Mouse (Mus musculus): ENCODE measurements at regions not wholly inside any gene's neighbourhood (a gene's known extent, or its start where the extent isn't known, plus 50 kb on each side); places are given as distances from the start of the nearest gene placed in this dataset.

DNA sequence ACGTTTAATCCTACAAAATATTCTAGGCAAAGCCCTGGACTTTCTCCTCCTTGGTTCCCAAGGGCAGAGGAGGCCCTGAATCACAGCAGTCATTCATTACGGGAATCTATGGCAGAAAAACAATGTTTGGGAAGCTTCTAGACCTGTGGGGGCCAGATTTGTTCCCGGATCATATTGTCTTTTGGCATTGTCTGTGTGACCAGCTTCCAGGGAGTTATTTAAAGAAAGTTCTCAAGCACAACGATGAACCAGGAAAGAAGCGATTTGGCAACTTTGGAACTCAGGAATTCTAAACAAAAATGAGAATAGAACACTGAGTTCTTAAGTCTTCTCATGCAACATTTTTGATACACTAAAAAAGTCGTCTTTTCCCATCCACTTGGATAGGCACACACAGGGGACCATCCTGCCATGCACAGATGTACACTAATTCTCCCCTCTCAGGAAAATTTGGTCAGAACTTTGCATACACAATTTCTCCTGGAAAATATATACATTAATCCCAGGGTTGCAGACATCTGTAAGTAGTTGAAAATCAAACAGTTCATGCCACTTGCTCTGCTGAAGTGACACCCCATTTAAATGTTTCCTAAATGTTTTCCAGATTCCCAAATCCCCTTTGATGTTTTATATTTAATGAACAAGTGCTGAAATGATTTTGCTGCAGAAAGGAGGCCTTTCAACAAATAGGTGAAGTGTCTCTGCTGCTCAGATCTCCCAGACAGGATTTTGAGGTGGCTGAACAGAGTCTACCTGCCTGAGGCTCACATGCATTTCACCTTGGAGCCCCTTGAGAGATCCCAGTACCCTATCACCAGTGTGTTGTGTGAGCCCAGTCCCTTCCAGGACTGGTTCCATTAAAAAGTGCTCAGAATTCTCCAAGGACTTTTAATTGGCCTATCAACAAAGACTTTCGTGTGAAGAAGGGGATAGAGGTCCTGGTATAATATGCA is 548.9 kb upstream of the Nrp1 start:
- DNase-seq (ENCODE audit: low spot score in 2 of 2): peak in 1 of 2 experiments; percentile 35

DNA sequence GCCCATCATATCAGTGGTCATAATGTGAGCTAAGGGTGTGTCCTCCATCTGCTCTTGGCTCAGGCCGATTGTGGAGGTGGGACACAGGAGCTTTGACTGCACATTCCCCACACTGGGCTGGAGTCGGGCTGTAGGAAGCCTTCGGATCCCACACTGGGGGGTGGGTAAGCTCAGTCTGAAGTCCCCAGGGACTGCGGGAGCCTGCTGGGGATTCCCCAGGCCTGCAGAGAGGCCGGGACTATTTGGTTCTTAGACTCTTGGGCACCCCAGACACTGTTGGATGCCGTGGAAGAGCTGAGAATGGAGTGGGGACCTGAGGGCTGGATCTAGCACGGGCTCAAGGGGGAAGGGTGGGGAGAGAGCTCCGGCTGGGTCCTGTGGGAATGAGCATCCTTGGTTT is 547.1 kb upstream of the Nrp1 start:
- no peak for DNase-seq (ENCODE audit: low spot score in 2 of 2)

DNA sequence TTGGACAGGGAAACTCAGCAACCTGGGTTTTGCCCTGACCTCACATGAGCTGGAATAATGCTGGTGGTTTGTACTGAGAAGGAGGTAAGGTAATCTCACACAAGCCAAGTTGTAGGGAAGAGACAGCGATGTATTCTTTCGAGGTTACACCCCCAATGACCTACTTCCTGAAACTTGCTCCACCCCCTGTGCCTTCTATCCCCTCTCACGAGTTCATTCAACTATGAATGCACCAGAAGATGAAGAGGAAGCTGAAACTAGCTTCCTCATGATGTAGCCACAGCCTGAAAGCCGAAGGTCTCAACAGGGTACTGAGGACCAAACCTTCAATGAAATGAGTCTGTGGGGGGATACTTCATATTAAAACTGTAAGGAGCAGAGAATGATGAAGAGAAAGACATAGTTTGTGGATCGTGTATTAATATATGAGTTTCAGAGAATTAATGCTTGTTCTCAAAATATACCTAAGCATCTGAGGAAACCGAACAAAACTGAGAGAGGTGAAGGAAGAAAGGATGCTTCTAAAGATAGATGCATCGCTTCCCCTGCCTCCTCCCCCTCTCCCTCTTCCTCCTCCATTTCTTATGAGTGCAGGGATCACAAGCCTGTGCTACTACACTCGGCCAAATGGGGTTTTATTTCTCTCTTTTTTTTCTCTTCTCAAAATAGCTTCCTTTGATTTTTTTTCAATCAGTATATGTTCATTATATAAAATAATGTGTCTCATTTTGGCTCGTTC is 543.5 kb upstream of the Nrp1 start:
- no peak for DNase-seq (ENCODE audit: low spot score in 2 of 2)

DNA sequence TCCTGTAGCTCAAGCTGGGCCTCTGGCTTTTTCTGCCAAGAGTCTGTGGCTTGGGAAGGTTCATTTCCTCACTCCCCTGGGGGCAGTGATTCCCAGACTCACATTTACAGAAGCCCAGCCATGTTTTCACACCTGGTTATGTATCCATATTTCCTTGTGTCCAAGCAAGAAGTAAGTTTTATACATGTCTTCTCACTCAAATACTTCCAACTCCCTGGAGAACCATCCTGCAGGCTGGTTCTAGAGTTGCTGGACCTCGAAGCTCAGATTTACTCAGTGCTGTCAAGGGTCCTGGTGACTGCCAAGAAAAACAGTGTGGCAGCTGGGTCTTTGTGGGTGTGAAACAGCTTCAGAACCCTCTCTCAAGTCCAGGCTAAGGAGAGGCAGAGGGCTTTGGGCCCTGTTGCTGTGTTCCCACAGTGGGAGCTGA is 537.6 kb upstream of the Nrp1 start:
- no peak for DNase-seq (ENCODE audit: low spot score in 2 of 2)

DNA sequence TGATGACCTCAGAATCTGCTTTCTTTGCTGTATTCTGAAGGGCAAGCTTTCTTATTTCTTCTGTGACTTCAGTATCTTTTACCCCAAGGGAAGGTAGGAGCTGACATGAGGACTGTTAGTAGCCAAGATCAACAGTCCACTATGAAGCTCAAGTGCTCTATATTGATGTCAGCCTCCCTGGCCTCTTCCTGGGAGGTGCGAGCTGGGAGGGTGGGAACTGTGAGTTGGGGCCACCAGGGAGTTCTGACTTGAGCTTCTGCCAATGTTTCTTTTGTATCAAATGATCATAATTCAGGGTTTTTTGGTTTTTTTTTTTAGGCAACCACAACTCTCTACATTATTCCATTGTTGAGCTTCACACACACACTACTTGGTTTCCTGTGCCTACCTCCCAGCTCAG is 536.8 kb upstream of the Nrp1 start:
- DNase-seq (ENCODE audit: low spot score in 2 of 2): no peak

DNA sequence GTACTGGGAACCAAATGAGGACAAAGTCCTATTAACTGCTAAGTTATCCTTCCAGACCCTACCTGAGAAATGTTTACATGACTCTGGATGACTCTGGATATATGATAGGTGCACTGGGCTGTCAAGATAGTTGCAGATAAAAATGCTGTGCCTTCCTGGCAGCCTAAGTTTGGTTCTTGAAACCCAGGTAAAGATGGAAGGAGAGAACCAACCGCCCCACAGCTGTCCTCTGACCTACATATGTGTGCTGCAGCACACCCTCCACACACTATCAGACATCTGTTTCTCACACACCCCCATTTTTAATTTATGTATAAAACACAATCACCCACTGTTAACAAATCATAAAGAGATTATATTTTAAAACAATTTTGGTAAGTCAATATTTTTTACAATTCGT is 533.4 kb upstream of the Nrp1 start:
- DNase-seq (ENCODE audit: low spot score in 2 of 2): no peak

DNA sequence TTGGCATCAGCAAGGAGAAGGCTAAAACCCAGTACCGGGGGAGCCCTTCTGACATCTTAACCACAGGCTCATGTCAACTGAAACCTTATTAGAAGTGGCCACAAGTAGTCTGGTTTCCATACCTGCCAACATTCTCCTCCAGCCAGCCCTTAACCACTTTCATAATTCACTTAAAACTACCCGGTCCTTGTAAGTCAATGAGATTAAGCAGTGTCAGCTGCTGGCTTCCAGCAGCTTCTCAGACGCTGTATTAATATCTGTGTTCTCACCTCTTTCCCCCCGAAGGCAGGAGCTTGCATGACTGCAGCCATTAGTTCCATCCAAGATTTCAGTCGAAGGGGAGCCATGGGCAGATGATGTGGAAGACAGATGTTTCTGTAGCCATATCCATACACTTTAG is 530.6 kb upstream of the Nrp1 start:
- DNase-seq (ENCODE audit: low spot score in 2 of 2): no peak

DNA sequence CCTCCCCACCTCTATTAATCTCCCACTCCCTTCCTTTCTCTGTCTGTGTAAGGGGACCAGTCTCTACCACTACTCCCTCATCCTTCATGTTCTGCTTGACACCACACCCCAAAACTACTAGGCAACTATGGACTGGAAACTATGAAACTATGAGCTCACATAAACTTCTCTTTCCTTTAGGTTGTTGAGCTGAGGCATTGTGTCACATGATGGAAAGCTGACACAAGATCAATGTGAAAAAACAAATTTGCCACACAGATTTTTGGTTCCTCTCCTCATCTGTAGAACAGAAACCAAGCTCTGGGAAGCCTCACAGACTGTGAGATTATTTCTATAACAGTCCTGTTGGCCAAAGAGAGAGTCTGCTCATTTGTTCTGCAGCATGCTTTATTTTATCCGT is 528.7 kb upstream of the Nrp1 start:
- no peak for DNase-seq (ENCODE audit: low spot score in 2 of 2)

DNA sequence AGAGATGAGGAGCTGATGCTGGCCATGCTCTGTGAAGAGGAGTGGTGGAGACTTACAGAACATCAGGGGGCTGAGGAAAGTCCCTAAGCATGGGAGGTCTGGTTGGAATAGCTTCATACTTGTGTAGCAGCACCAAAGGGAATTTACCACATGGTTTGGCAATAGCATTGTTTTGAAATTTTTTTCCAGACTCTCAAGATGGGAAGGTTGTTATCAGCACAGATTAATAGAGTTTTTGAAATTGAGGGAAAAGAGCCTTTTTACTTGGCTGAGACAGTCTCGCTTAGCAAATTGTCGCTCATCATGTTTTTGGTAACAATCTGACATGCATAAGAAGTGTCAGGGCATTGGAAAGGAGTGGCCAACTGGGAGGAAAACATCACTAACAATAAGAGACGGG is 524.4 kb upstream of the Nrp1 start:
- DNase-seq (ENCODE audit: low spot score in 2 of 2): no peak

DNA sequence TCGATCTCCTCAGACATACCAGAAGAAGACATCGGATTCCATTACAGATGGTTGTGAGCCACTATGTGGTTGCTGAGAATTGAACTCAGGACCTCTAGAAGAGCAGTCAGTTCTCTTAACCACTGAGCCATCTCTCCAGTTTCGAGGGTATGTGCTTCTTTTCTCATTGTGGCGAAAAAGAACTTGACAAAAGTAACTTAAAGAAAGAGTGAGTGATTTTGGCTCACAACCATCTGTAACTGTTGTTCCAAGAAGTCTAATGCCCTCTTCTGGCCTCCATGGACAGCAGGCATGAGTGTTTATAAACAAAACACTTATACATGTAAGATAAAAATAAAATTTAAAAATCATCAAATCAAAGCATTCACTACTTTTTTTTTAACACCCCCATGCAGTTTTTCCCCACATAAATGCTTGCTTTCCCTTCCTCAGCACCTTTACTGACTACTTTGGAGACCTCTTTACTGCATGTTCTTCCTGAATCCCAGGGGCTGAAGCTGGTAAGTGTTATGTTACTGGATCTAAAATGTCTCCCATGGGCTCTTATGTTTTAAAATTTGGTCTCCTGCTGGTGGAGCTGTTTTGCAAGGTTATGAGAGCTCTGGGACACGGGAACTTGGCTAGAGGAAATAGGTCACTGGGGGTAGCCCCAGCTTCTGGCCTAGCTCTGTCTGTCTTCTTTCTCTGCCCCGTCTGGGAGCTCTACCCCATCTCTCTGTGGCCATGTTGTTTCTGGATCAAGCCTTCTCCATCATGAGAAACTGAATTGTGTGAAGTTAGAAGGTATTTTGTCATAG is 521.8 kb upstream of the Nrp1 start:
- no peak for DNase-seq (ENCODE audit: low spot score in 2 of 2)

DNA sequence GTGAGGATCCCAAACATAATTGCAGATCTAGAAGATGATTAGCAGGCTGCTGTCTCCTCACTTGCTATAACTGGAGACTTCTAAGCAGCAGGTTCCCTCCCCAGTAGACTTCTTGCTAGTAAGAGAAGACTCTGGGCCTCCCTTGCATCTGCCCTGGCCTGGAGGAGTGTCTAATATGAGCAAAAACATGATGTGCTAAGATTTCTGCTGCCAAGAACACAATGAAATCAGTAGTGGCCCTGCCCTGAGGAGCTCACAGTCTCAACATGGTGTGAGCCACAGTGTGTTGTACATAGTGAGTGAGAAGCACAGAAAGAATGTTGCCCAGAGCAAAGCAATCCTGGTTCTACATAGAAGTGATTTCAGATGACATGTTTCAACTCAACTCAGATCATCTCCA is 520.1 kb upstream of the Nrp1 start:
- no peak for DNase-seq (ENCODE audit: low spot score in 2 of 2)

DNA sequence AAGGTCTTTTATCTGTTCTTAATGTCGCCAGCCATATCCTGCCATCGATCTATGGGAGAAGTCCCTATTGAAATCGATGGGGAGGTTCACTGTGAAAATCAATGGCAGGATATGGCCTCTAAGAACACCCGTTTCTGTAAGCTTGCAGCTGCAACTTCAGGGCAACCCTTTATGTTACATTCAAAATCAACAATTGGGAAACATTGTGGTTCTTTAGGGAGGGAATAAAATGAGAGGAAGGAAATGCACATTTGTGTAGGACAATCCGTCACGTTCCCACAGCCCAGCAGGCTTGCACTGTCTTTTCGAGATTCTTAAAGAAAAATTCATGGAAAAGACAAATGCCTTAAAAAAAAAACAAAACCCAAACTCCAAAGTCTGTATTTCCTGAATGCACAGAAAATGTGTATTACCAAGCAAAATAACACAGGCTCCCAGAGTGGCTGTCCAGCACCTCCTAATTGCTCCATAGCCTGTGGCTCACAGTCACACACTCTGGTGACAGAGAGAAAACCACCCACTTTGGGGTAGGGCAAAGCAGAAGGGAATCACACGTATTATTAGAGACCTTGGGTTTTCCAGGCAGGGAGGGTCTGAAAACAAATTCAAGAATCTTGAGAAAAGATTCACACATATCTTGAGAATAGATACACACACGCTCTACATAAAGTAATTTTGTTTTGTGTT is 510.9 kb upstream of the Nrp1 start:
- DNase-seq (ENCODE audit: low spot score in 2 of 2): no peak

DNA sequence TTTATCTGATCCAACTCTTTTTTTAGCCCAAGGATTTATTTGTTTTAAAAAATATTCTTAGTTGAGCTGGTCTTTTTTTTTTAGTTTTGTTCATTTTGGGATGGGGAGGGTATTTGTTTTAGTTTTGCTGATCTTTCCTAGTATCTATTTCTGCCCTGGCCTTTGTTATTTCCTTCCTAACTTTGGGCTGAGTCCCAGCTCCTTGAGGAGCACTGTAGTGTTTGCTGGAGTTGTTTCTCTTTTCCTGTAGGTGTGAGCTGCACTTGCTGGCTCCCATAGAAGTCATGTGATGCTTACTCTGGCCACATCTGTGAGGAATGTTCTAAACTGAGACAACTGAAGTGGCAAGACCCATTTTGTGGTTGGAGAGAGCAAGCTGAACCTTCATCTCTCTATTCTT is 508.5 kb upstream of the Nrp1 start:
- no peak for DNase-seq (ENCODE audit: low spot score in 2 of 2)

DNA sequence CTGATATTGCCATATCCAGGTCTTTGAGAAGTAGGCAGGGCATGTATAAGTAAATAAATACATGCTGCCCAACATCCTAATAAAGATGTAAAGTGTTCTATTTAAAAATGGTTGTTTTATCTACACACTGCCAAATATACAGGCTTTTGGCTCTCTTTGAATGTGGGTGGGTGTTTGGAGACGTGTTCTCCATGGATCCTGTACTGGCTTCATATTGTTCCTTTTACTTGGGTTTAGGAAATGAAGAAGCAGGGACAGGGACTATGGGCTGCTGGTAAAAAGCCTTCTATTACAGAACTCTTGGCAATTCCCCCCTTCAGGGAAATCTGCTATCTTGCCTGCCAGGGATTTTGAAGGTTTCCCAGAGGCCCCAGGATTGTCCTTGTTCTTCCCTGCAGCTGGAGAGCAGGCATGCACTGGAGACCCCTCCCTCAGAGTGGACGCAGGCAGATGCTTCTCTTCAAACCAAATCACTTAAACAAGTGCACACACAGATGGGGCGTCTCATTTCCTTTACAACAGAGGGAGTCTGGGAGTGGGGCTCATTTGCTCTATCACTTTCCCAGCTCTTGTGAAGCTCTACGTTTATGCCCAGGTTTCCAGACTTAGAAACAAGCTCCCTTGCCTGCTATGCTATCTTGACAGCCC is 502.6 kb upstream of the Nrp1 start:
- DNase-seq (ENCODE audit: low spot score in 2 of 2): no peak

DNA sequence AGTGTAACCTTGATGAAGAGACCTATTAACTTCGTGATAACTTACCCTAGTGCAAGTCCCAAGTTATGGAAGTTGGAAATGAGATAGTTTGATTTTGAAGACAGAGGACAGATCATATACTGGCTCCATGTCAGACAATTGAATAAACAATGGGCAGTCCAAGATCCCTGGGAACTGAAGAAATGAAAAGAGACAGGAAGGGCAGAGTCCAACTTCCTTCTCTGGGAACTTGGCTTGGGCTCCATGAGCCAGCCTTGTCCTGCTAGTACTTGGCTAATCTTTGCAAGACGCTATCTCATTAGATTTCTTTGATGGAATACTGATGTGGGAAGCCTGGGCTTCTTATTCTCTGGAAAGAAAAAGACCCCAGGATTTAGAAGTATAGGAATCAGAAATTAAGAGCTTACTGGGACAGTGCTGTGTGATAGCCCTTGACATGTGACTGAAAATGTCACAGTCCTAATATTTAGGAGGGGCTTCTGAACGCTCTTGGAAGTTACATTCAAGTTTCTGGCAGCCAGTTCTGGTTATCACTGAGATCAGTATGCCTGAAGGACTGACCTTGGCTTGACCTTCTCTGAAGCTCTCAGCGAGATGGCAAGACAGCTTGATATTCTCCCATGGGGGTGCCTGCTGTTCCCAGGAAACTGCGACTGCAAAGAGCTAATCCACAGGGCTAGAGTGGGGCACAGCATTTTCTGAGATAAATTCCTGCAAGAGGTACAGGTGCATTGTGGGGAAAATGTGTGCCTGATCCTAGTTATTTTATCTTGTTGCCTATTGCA is 501.9 kb upstream of the Nrp1 start:
- DNase-seq (ENCODE audit: low spot score in 2 of 2): no peak

DNA sequence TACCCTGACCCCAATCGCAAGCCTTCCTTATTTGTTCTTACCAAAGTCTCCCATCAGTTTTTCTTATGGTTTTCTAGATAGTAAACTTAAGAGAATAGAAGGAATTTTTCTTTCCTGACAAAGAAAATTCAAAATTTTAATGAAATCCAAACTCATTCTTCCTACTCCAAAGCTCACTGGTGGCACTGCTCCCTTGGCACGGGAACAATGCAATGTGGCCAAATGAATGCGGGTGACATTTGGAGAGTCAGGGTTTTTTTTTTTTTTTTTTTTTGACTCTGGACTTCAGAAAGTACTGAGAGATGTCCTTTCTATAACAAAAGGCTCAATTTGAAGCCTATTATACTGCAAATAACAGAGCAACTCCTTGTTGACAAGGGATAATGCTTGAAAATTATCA is 499.4 kb upstream of the Nrp1 start:
- DNase-seq (ENCODE audit: low spot score in 2 of 2): no peak

DNA sequence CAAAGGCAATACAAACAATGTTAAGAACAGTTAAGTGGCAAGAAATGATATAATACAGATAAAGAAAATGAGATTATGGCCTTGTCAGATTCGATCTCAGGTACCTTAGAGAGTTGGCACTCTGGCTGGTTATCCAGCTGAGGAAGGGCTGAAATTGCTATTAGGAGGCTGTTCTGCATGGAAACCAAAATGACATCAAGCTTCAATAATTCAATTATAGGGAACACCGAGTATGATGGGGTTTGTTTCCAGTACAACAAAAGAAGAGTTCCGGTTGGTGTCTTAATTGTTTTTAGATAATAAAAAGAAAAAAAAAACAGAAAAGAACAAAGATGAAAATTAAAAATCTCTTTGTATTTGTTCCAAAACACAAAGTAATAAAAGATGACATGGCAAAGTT is 498.0 kb upstream of the Nrp1 start:
- DNase-seq (ENCODE audit: low spot score in 2 of 2): no peak

DNA sequence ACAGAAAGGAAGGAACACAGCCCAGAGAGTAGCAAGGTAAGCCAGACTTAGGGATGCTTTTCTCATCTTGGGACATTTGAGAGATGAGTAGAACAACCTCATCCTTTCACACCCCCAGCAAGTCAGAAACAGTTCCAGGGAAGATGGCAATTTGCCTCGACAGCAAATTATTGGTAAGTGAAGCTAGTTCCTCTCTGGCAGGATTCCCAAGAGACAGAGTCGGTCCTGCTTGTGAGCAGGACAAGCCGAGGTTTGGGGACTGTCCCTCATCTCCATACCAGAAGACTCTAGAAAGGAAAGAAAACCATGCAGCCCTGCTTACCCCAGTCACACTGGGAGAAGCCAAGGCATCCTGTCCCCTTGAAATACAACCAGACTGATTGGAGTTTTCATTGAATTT is 497.5 kb upstream of the Nrp1 start:
- no peak for DNase-seq (ENCODE audit: low spot score in 2 of 2)

DNA sequence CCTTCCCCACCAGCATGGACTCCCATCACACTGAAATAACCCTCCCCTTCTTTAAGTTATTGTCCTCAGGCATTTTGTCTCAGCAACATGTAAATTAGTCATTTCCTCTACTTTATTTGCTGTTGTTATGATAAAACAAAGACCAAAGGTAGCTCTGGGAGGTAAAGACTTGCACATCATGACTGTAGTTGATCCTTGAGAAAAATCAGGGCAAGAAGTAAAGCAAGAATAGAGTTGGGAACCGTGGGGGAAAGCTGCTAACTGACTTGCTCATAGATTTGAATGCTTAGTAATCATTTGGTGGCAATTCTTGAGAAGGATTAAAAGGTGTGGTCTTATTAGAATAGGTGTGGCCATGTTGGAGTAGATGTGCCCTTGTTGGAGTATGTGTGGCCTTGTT is 473.8 kb upstream of the Nrp1 start:
- DNase-seq (ENCODE audit: low spot score in 2 of 2): no peak

DNA sequence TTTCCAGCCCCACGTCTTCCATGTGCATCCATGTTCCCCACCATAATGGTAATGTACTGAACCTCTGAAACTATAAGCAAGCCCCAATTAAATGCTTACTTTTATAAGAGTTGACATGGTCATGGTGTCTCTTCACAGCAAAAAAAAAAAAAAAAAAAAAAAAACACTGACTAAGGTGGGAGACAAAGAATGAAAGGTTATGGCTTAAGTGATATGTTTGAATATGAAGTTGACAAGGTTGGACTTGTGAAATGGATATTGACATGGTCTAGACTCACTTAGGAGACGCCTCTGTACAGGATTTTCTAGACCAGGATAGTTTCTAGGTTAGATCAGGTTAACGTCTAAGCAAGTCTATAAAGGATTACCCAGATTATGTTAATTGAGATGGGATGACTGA is 473.2 kb upstream of the Nrp1 start:
- DNase-seq (ENCODE audit: low spot score in 2 of 2): no peak
